Mouse (Mus musculus): ENCODE data around the gene Gse1. TPM values are rescaled to one million over a fixed set of nuclear protein-coding genes. Genes with fewer than 3 reads are reported as not detected.
A peak's percentile ranks its signal among the peaks of the same experiment; 100 is the strongest.

The Gse1 gene
- polyA plus RNA-seq, 1 experiment from 2014 or later, result 8.7 TPM

GRCm38 (mm10) chr8:120260677-120261076 lies 32.4 kb downstream of the Gse1 start:
- ATAC-seq (ENCODE audit: insufficient read depth), result no peak
- H3K4me2 ChIP-seq, result no peak overlapping the region
- H3K9ac ChIP-seq, result no peak overlapping the region
- H3K27ac ChIP-seq (replicated peaks), result no peak overlapping the region
- 53% methylated on average over 5 of the region's 5 CpGs for WGBS (ENCODE audit: insufficient replicate concordance)
- no peaks in the 10 kb centered on the region for H3K9me3 ChIP-seq (replicated peaks)
- H3K27me3 ChIP-seq, result peaks cover 27% of the 10 kb centered on the region
- H3K4me1 ChIP-seq (replicated peaks), result peaks cover 20% of the 10 kb centered on the region
- no peaks in the 10 kb centered on the region for H3K36me3 ChIP-seq (replicated peaks)
- no peak overlapping the region for H3K4me3 ChIP-seq (replicated peaks)

GRCm38 (mm10) chr8:120261338-120262120 lies 33.3 kb downstream of the Gse1 start:
- Histone ChIP-seq H3K4me2 (no peak overlapping the region), H3K27me3 (peaks cover 33% of the 10 kb centered on the region)
- WGBS (ENCODE audit: insufficient replicate concordance), result 47% methylated on average over 21 of the region's 21 CpGs

GRCm38 (mm10) chr8:120263879-120264278 lies 35.6 kb downstream of the Gse1 start:
- ATAC-seq (ENCODE audit: insufficient read depth), result no peak
- H3K9me3 ChIP-seq (replicated peaks), result no peaks in the 10 kb centered on the region
- H3K9ac ChIP-seq, result no peak overlapping the region
- H3K4me2 ChIP-seq, result no peak overlapping the region
- no peak overlapping the region for H3K4me3 ChIP-seq (replicated peaks)
- peaks cover 20% of the 10 kb centered on the region for H3K4me1 ChIP-seq (replicated peaks)
- H3K27me3 ChIP-seq, result peaks cover 48% of the 10 kb centered on the region
- 69% methylated on average over 5 of the region's 5 CpGs for WGBS (ENCODE audit: insufficient replicate concordance)
- H3K27ac ChIP-seq (replicated peaks), result no peak overlapping the region
- H3K36me3 ChIP-seq (replicated peaks), result no peaks in the 10 kb centered on the region

More at GRCm38 (mm10) chr8:120261338-120262120, 33.3 kb downstream of the Gse1 start:
- Histone ChIP-seq H3K27ac (replicated peaks) (no peak overlapping the region), H3K36me3 (replicated peaks) (no peaks in the 10 kb centered on the region), H3K9ac (no peak overlapping the region), H3K4me1 (replicated peaks) (peaks cover 20% of the 10 kb centered on the region), H3K4me3 (replicated peaks) (no peak overlapping the region), H3K9me3 (replicated peaks) (no peaks in the 10 kb centered on the region)
- no peak for ATAC-seq (ENCODE audit: insufficient read depth)

- 0 out of 2 replicates have a peak, but pooled peaks have one; percentile 4 for ATAC-seq (ENCODE audit: insufficient read depth)
- Histone ChIP-seq H3K36me3 (replicated peaks) (no peaks in the 10 kb centered on the region), H3K4me2 (peak overlapping the region; percentile 45), H3K27me3 (peaks cover 54% of the 10 kb centered on the region), H3K4me1 (replicated peaks) (peaks cover 20% of the 10 kb centered on the region), H3K4me3 (replicated peaks) (no peak overlapping the region), H3K9me3 (replicated peaks) (no peaks in the 10 kb centered on the region), H3K9ac (no peak overlapping the region), H3K27ac (replicated peaks) (no peak overlapping the region; the same call in 1 of the 2 replicates)
- WGBS (ENCODE audit: insufficient replicate concordance), result 30% methylated on average over 13 of the region's 13 CpGs
Observed at GRCm38 (mm10) chr8:120264388-120264943, 36.2 kb downstream of the Gse1 start.

GRCm38 (mm10) chr8:120264944-120265453 lies 36.7 kb downstream of the Gse1 start:
- Histone ChIP-seq H3K4me1 (replicated peaks) (peaks cover 20% of the 10 kb centered on the region), H3K36me3 (replicated peaks) (no peaks in the 10 kb centered on the region), H3K4me3 (replicated peaks) (no peak overlapping the region), H3K27ac (replicated peaks) (no peak overlapping the region; the same call in 1 of the 2 replicates), H3K9ac (no peak overlapping the region), H3K9me3 (replicated peaks) (no peaks in the 10 kb centered on the region), H3K4me2 (peak overlapping the region; percentile 45), H3K27me3 (peaks cover 57% of the 10 kb centered on the region)
- 35% methylated on average over 16 of the region's 16 CpGs for WGBS (ENCODE audit: insufficient replicate concordance)
- peak; percentile 35; the same call in 1 of the 2 replicates for ATAC-seq (ENCODE audit: insufficient read depth)

GRCm38 (mm10) chr8:120265471-120265870 lies 37.2 kb downstream of the Gse1 start:
- 45% methylated on average over 4 of the region's 4 CpGs for WGBS (ENCODE audit: insufficient replicate concordance)
- Histone ChIP-seq H3K9ac (no peak overlapping the region), H3K27me3 (peaks cover 59% of the 10 kb centered on the region), H3K4me3 (replicated peaks) (no peak overlapping the region), H3K36me3 (replicated peaks) (no peaks in the 10 kb centered on the region), H3K4me1 (replicated peaks) (peaks cover 20% of the 10 kb centered on the region), H3K4me2 (no peak overlapping the region; the same call in 1 of the 2 replicates), H3K9me3 (replicated peaks) (no peaks in the 10 kb centered on the region), H3K27ac (replicated peaks) (no peak overlapping the region)
- peak; percentile 50; the same call in 1 of the 2 replicates for ATAC-seq (ENCODE audit: insufficient read depth)

- Histone ChIP-seq H3K36me3 (replicated peaks) (no peaks in the 10 kb centered on the region), H3K27me3 (peaks cover 75% of the 10 kb centered on the region), H3K4me2 (no peak overlapping the region), H3K9me3 (replicated peaks) (no peaks in the 10 kb centered on the region), H3K4me3 (replicated peaks) (no peak overlapping the region), H3K27ac (replicated peaks) (no peak overlapping the region), H3K4me1 (replicated peaks) (peaks cover 17% of the 10 kb centered on the region), H3K9ac (no peak overlapping the region)
- 44% methylated on average over 19 of the region's 19 CpGs for WGBS (ENCODE audit: insufficient replicate concordance)
- ATAC-seq (ENCODE audit: insufficient read depth), result no peak
Observed at GRCm38 (mm10) chr8:120268541-120268980, 40.3 kb downstream of the Gse1 start.

- no peak overlapping the region for H3K27ac ChIP-seq (replicated peaks)
- H3K27me3 ChIP-seq, result peaks cover 74% of the 10 kb centered on the region
- no peaks in the 10 kb centered on the region for H3K36me3 ChIP-seq (replicated peaks)
- no peak overlapping the region for H3K9ac ChIP-seq
- H3K4me2 ChIP-seq, result no peak overlapping the region
- 68% methylated on average over 13 of the region's 13 CpGs for WGBS (ENCODE audit: insufficient replicate concordance)
- no peak for ATAC-seq (ENCODE audit: insufficient read depth)
- no peak overlapping the region for H3K4me3 ChIP-seq (replicated peaks)
- H3K9me3 ChIP-seq (replicated peaks), result no peaks in the 10 kb centered on the region
- peaks cover 6% of the 10 kb centered on the region for H3K4me1 ChIP-seq (replicated peaks)
Observed at GRCm38 (mm10) chr8:120270449-120270848, 42.2 kb downstream of the Gse1 start.

- ATAC-seq (ENCODE audit: insufficient read depth), result no peak
- no peaks in the 10 kb centered on the region for H3K9me3 ChIP-seq (replicated peaks)
- H3K4me3 ChIP-seq (replicated peaks), result no peak overlapping the region
- no peak overlapping the region for H3K4me2 ChIP-seq
- no peaks in the 10 kb centered on the region for H3K36me3 ChIP-seq (replicated peaks)
- no peak overlapping the region for H3K9ac ChIP-seq
- peaks cover 27% of the 10 kb centered on the region for H3K4me1 ChIP-seq (replicated peaks)
- H3K27ac ChIP-seq (replicated peaks), result no peak overlapping the region
- peaks cover 84% of the 10 kb centered on the region for H3K27me3 ChIP-seq
- 71% methylated on average over 4 of the region's 4 CpGs for WGBS (ENCODE audit: insufficient replicate concordance)
Observed at GRCm38 (mm10) chr8:120273430-120273829, 45.2 kb downstream of the Gse1 start.

GRCm38 (mm10) chr8:120276051-120276890 lies 48.0 kb downstream of the Gse1 start:
- H3K9ac ChIP-seq, result peak overlapping the region; percentile 58; the same call in 1 of the 2 replicates
- H3K4me2 ChIP-seq, result peak overlapping the region; percentile 89
- H3K9me3 ChIP-seq (replicated peaks), result no peaks in the 10 kb centered on the region
- no peaks in the 10 kb centered on the region for H3K36me3 ChIP-seq (replicated peaks)
- ATAC-seq (ENCODE audit: insufficient read depth), result peak; percentile 86
- H3K4me3 ChIP-seq (replicated peaks), result peak overlapping the region; percentile 53
- H3K4me1 ChIP-seq (replicated peaks), result peaks cover 27% of the 10 kb centered on the region
- peaks cover 77% of the 10 kb centered on the region for H3K27me3 ChIP-seq
- under 1% methylated on average over 49 of the region's 49 CpGs for WGBS (ENCODE audit: insufficient replicate concordance)
- H3K27ac ChIP-seq (replicated peaks), result peak overlapping the region; percentile 46; the same call in 1 of the 2 replicates
